Mouse (Mus musculus) embryonic facial prominence, embryonic 13.5 days (tissue): ENCODE results near the gene Olfr1366. TPM values are rescaled to one million over a fixed set of nuclear protein-coding genes. Genes with fewer than 3 reads are reported as not detected.
"Not testable (repeated sequence)": the region's sequence is repeated elsewhere in the genome, so short reads cannot be mapped to it uniquely, and the experiment has no call there.

ENCODE experiments used
- ATAC-seq: fragments of 200-750 bp; cut with Nextera tagmentation; 2 replicates; pipeline ENCODE4 v1.8.0; 2017; ENCODE audit warnings: low read depth; ENCODE audit not compliant: insufficient number of reproducible peaks, insufficient read depth, low FRiP score, low TSS enrichment
- H3K27ac ChIP-seq: fragments of 300-500 bp; sonication (generic); 2 replicates; pipeline ENCODE4 v1.5.1; 2015; ENCODE audit warnings: moderate library complexity, mild to moderate bottlenecking, inconsistent platforms
- H3K27me3 ChIP-seq: fragments of 300-500 bp; sonication (generic); 2 replicates; pipeline ENCODE4 v1.6.1; 2015; ENCODE audit warnings: mild to moderate bottlenecking, inconsistent platforms
- H3K36me3 ChIP-seq: fragments of 300-500 bp; sonication (generic); 2 replicates; pipeline ENCODE4 v1.6.1; 2015; ENCODE audit warnings: mild to moderate bottlenecking, inconsistent platforms
- H3K4me1 ChIP-seq: fragments of 300-500 bp; sonication (generic); 2 replicates; pipeline ENCODE4 v1.6.1; 2015; ENCODE audit warnings: inconsistent platforms
- H3K4me2 ChIP-seq: fragments of 300-500 bp; sonication (generic); 2 replicates; pipeline ENCODE4 v1.6.1; 2015; ENCODE audit warnings: moderate library complexity, mild to moderate bottlenecking, inconsistent platforms
- H3K4me3 ChIP-seq: fragments of 300-500 bp; sonication (generic); 2 replicates; pipeline ENCODE4 v1.5.1; 2015; ENCODE audit warnings: mild to moderate bottlenecking, inconsistent platforms
- H3K9ac ChIP-seq: fragments of 300-500 bp; sonication (generic); 2 replicates; pipeline ENCODE4 v1.6.1; 2015; ENCODE audit warnings: mild to moderate bottlenecking, inconsistent platforms
- H3K9me3 ChIP-seq: fragments of 300-500 bp; sonication (generic); 2 replicates; pipeline ENCODE4 v1.6.1; 2016; ENCODE audit warnings: inconsistent platforms
- WGBS: fragments of 180-500 bp; shearing (Covaris S2); methylation state at CpG from one replicate; pipeline ENCODE4 v1.1.7; 2015; ENCODE audit warnings: mixed read lengths; 5-methylcytosine and 5-hydroxymethylcytosine counted together
- polyA plus RNA-seq: library from polyadenylated mRNA; unstranded; fragments of >200 nt; fragmentation: Nextera tagmentation; extraction: Ambion mirVana; gene quantifications from 2 replicates; pipeline ENCODE4 v1.2.1, GENCODE M21; 2015

Olfr1366 gene
- 0.17 and 0.36 TPM in 2 replicates for polyA plus RNA-seq

- no peak within 1 kb of the TSS for H3K27ac ChIP-seq
- H3K4me2 ChIP-seq = no peak within 1 kb of the TSS
- no peak within 1 kb of the TSS for H3K4me3 ChIP-seq
- 63% methylated on average over 1 of the region's 1 CpGs for WGBS
- no peak for ATAC-seq
- no peaks in the 10 kb centered on the region for H3K4me1 ChIP-seq
- no peaks in the 10 kb centered on the region for H3K9me3 ChIP-seq
- no peaks in the 10 kb centered on the region for H3K36me3 ChIP-seq
- no peak within 1 kb of the TSS for H3K9ac ChIP-seq
- no peaks in the 10 kb centered on the region for H3K27me3 ChIP-seq
These were observed at the start of gene Olfr1366 for GRCm38 (mm10) chr13:21542708-21543107. Olfr1366 (minus strand) TSS chr13:21542808.

GRCm38 (mm10) chr13:21591618-21592017, 49.0 kb upstream of the Olfr1366 start:
- 60% methylated on average over 2 of the region's 2 CpGs for WGBS

GRCm38 (mm10) chr13:21581659-21582058, 39.1 kb upstream of the Olfr1366 start, which contains the start of gene Olfr1364:
Olfr1364 (minus strand) TSS chr13:21581759.
- no peak within 1 kb of the TSS for H3K9ac ChIP-seq
- no peak within 1 kb of the TSS for H3K4me2 ChIP-seq
- ATAC-seq = no peak
- no peak within 1 kb of the TSS for H3K27ac ChIP-seq
- no peaks in the 10 kb centered on the region for H3K27me3 ChIP-seq
- no peaks in the 10 kb centered on the region for H3K36me3 ChIP-seq
- WGBS = 84% methylated on average over 2 of the region's 2 CpGs
- H3K4me3 ChIP-seq = no peak within 1 kb of the TSS
- no peaks in the 10 kb centered on the region for H3K9me3 ChIP-seq
- no peaks in the 10 kb centered on the region for H3K4me1 ChIP-seq

More at GRCm38 (mm10) chr13:21591618-21592017, 49.0 kb upstream of the Olfr1366 start:
- no peaks in the 10 kb centered on the region for H3K27me3 ChIP-seq
- no peaks in the 10 kb centered on the region for H3K36me3 ChIP-seq
- H3K9ac ChIP-seq = no peak overlapping the region
- ATAC-seq = peak; percentile 56; the same call in 1 of the 2 replicates
- H3K27ac ChIP-seq = no peak overlapping the region
- H3K4me1 ChIP-seq = no peaks in the 10 kb centered on the region
- no peak overlapping the region for H3K4me2 ChIP-seq
- H3K9me3 ChIP-seq = no peaks in the 10 kb centered on the region
- no peak overlapping the region for H3K4me3 ChIP-seq

- no peak for ATAC-seq
- 64% methylated on average over 1 of the region's 1 CpGs for WGBS
- H3K4me1 ChIP-seq = no peaks in the 10 kb centered on the region
- H3K36me3 ChIP-seq = no peaks in the 10 kb centered on the region
- no peaks in the 10 kb centered on the region for H3K27me3 ChIP-seq
- H3K4me2 ChIP-seq = no peak within 1 kb of the TSS
- no peaks in the 10 kb centered on the region for H3K9me3 ChIP-seq
- H3K4me3 ChIP-seq = no peak within 1 kb of the TSS
- no peak within 1 kb of the TSS for H3K27ac ChIP-seq
- H3K9ac ChIP-seq = no peak within 1 kb of the TSS
These were observed 17.2 kb upstream of the Olfr1366 start, which contains the start of gene Olfr1535 for GRCm38 (mm10) chr13:21559793-21560192. Olfr1535 (minus strand) TSS chr13:21559893.

- Histone ChIP-seq H3K9ac (no peak overlapping the region), H3K4me1 (no peaks in the 10 kb centered on the region), H3K27ac (no peak overlapping the region), H3K9me3 (no peaks in the 10 kb centered on the region), H3K36me3 (no peaks in the 10 kb centered on the region), H3K4me2 (no peak overlapping the region), H3K27me3 (no peaks in the 10 kb centered on the region), H3K4me3 (no peak overlapping the region)
- no peak for ATAC-seq
- 64% methylated on average over 3 of the region's 3 CpGs for WGBS
These were observed 8.0 kb upstream of the Olfr1366 start for GRCm38 (mm10) chr13:21550416-21551110.

- Histone ChIP-seq H3K36me3 (no peaks in the 10 kb centered on the region), H3K27me3 (no peaks in the 10 kb centered on the region), H3K4me3 (no peak overlapping the region), H3K4me1 (no peaks in the 10 kb centered on the region), H3K9ac (no peak overlapping the region), H3K9me3 (no peaks in the 10 kb centered on the region), H3K4me2 (no peak overlapping the region), H3K27ac (no peak overlapping the region)
- ATAC-seq = no peak
- 83% methylated on average over 3 of the region's 3 CpGs for WGBS
These were observed 6.9 kb upstream of the Olfr1366 start for GRCm38 (mm10) chr13:21549487-21549886.

- Histone ChIP-seq H3K4me1 (0 out of 2 replicates have a peak, but pooled peaks cover 6% of the 10 kb centered on the region), H3K36me3 (peaks cover 10% of the 10 kb centered on the region), H3K27me3 (no peaks in the 10 kb centered on the region; the same call in 1 of the 2 replicates)
These were observed 11.8 kb downstream of the Olfr1366 start, which contains the start of gene Zkscan8 for GRCm38 (mm10) chr13:21530781-21531201. Zkscan8 (minus strand) TSS chr13:21531120.

GRCm38 (mm10) chr13:21530136-21530535, 12.5 kb downstream of the Olfr1366 start:
- Histone ChIP-seq H3K9ac (0 out of 2 replicates have a peak overlapping the region, but pooled peaks have one; percentile 27), H3K27ac (no peak overlapping the region), H3K4me3 (peak overlapping the region; percentile 83), H3K9me3 (no peaks in the 10 kb centered on the region), H3K27me3 (no peaks in the 10 kb centered on the region; the same call in 1 of the 2 replicates), H3K4me2 (peak overlapping the region; percentile 72), H3K36me3 (peaks cover 15% of the 10 kb centered on the region), H3K4me1 (0 out of 2 replicates have a peak, but pooled peaks cover 6% of the 10 kb centered on the region)
- ATAC-seq = no peak
- 49% methylated on average over 7 of the region's 7 CpGs for WGBS

More at GRCm38 (mm10) chr13:21530781-21531201, 11.8 kb downstream of the Olfr1366 start, which contains the start of gene Zkscan8:
- ATAC-seq = peak; percentile 87; the same call in 1 of the 2 replicates
- peak within 1 kb of the TSS; percentile 72 for H3K4me2 ChIP-seq
- H3K4me3 ChIP-seq = peak within 1 kb of the TSS; percentile 83
- H3K27ac ChIP-seq = peak within 1 kb of the TSS; percentile 97
- H3K9ac ChIP-seq = peak within 1 kb of the TSS; percentile 98
- H3K9me3 ChIP-seq = no peaks in the 10 kb centered on the region
- under 1% methylated on average over 39 of the region's 39 CpGs for whole genome bisulfite sequencing

- peak overlapping the region; percentile 59 for H3K4me2 ChIP-seq
- peak; percentile 98 for ATAC-seq
These were observed 36.4 kb downstream of the Olfr1366 start for GRCm38 (mm10) chr13:21506221-21506649.

GRCm38 (mm10) chr13:21502296-21502695, 40.3 kb downstream of the Olfr1366 start:
- no peaks in the 10 kb centered on the region for H3K9me3 ChIP-seq
- 86% methylated on average over 5 of the region's 5 CpGs for WGBS
- H3K36me3 ChIP-seq = no peaks in the 10 kb centered on the region
- H3K4me1 ChIP-seq = 0 out of 2 replicates have a peak, but pooled peaks cover 3% of the 10 kb centered on the region
- no peak overlapping the region for H3K4me3 ChIP-seq
- H3K9ac ChIP-seq = no peak overlapping the region
- no peak overlapping the region for H3K4me2 ChIP-seq
- no peak overlapping the region for H3K27ac ChIP-seq
- no peak for ATAC-seq
- H3K27me3 ChIP-seq = no peaks in the 10 kb centered on the region

More at GRCm38 (mm10) chr13:21506221-21506649, 36.4 kb downstream of the Olfr1366 start:
- peak overlapping the region; percentile 91 for H3K27ac ChIP-seq
- H3K4me3 ChIP-seq = peak overlapping the region; percentile 60
- H3K4me1 ChIP-seq = 0 out of 2 replicates have a peak, but pooled peaks cover 3% of the 10 kb centered on the region
- no peaks in the 10 kb centered on the region for H3K36me3 ChIP-seq
- no peaks in the 10 kb centered on the region for H3K27me3 ChIP-seq
- WGBS = under 1% methylated on average over 21 of the region's 21 CpGs
- H3K9ac ChIP-seq = peak overlapping the region; percentile 74
- no peaks in the 10 kb centered on the region for H3K9me3 ChIP-seq

- not testable (repeated sequence) for H3K4me2 ChIP-seq, H3K4me1 ChIP-seq, H3K36me3 ChIP-seq, H3K9me3 ChIP-seq, H3K4me3 ChIP-seq, ATAC-seq, H3K9ac ChIP-seq, H3K27ac ChIP-seq, H3K27me3 ChIP-seq
- 90% methylated on average over 17 of the region's 17 CpGs for WGBS
These were observed 41.4 kb downstream of the Olfr1366 start, which contains the start of gene Gm11273 for GRCm38 (mm10) chr13:21501182-21501581. Gm11273 (minus strand) TSS chr13:21501418.
